Mouse (Mus musculus) erythroblast, embryonic 14.5 days (primary cell): ENCODE measurements around the gene Efcab10.

Experiments used
- GATA1 ChIP-seq: IDR thresholded peaks from 2 replicates; pipeline ENCODE4 v1.6.1; 2012; ENCODE audit warnings: low read length, inconsistent platforms, mixed read lengths
- TAL1 ChIP-seq: IDR thresholded peaks from 3 replicates; pipeline ENCODE4 v1.6.1; 2012; ENCODE audit warnings: low read length, inconsistent platforms, mixed read lengths

DNA sequence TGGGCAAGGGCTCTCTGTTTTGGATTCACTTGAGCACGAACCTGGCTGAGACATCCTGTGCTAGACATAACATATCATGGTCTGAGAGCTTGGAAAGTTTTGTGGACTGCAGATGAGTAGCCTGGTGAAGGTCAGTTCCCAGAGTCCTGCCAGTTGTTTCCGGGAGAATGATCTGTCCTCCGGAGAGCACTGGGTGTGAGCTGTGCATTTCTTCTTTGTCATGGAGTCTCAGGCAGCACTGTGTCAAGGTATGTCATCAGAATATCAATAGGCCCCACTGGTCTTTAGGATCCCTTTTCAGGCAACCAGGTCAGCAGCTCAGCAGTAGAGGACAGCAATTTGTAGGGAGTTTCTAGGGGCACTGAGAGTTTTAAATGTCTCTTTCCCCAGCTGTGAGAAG, 32.6 kb downstream of the Efcab10 start:
- no peak for TF ChIP-seq GATA1
- TF ChIP-seq TAL1, result no peak
